Mouse (Mus musculus) CH12.LX (cell line): Measurements from ENCODE around the gene Tbc1d22a. TPM values are rescaled to one million over a fixed set of nuclear protein-coding genes. Genes with fewer than 3 reads are reported as not detected.

Source experiments
- DNase-seq: peaks from one replicate; pipeline ENCODE4 v3.0.0-alpha.2; 2013; ENCODE audit errors: extremely low read depth
- H3K27ac ChIP-seq: 2 replicates; pipeline ENCODE4 v1.5.1; 2012; ENCODE audit warnings: low read depth, mild to moderate bottlenecking, control low read depth, moderate library complexity; ENCODE audit not compliant: insufficient read depth
- H3K27me3 ChIP-seq: replicated peaks from 2 replicates; pipeline ENCODE3; 2012; ENCODE audit warnings: inconsistent platforms
- H3K36me3 ChIP-seq, 2 experiments: replicated peaks in 1 of 2; 2 replicates each; pipeline versions ENCODE3 to v1.6.1; 2012; ENCODE audit warnings: inconsistent platforms in 1 of 2, low read length in 1 of 2, mild to moderate bottlenecking in 1 of 2, mixed read lengths in 1 of 2, moderate library complexity in 1 of 2; ENCODE audit not compliant: control insufficient read depth in 1 of 2, insufficient read depth in 1 of 2
- H3K4me1 ChIP-seq, 2 experiments: 2 replicates each; pipeline ENCODE4 v1.6.1; 2012; ENCODE audit warnings: inconsistent platforms in 1 of 2, moderate library complexity in 1 of 2; ENCODE audit not compliant: insufficient read depth in 2 of 2, control insufficient read depth in 1 of 2
- H3K4me2 ChIP-seq: 2 replicates; pipeline ENCODE4 v1.6.1; 2012; ENCODE audit warnings: low read depth, mild to moderate bottlenecking, control low read depth; ENCODE audit not compliant: poor library complexity, insufficient read depth, severe bottlenecking
- H3K4me3 ChIP-seq, 3 experiments: fragments of 150-350 bp in 1 of 3; sonication (generic) in 1 of 3; replicated peaks in 1 of 3; 2 replicates each; pipeline versions ENCODE3 to v1.5.1; 2011 to 2012; ENCODE audit warnings: low read depth in 2 of 3, low read length in 2 of 3, mild to moderate bottlenecking in 2 of 3, moderate library complexity in 2 of 3, control low read depth in 1 of 3, improper control_type of control experiment in 1 of 3, inconsistent platforms in 1 of 3, mixed read lengths in 1 of 3; ENCODE audit not compliant: poor library complexity in 1 of 3
- H3K79me2 ChIP-seq: replicated peaks from 2 replicates; pipeline ENCODE4 v1.6.1; 2012; ENCODE audit warnings: mild to moderate bottlenecking, moderate library complexity; ENCODE audit not compliant: control insufficient read depth, poor library complexity, insufficient read depth, severe bottlenecking; ENCODE audit errors: extremely low read depth
- H3K9ac ChIP-seq: 2 replicates; pipeline ENCODE4 v1.6.1; 2012; ENCODE audit warnings: low read depth, mild to moderate bottlenecking, control low read depth, moderate library complexity; ENCODE audit not compliant: insufficient read depth
- H3K9me3 ChIP-seq: replicated peaks from 2 replicates; pipeline ENCODE3; 2012; ENCODE audit warnings: low read length, inconsistent platforms, mixed read lengths
- CHD2 ChIP-seq: IDR thresholded peaks from 2 replicates; pipeline ENCODE4 v1.6.1; 2011; ENCODE audit warnings: low read length, improper control_type of control experiment
- CTCF ChIP-seq, 2 experiments: IDR thresholded peaks in 1 of 2; conservative IDR thresholded peaks in 1 of 2; 2 replicates each; pipeline ENCODE4 v1.5.1; 2011 to 2012; ENCODE audit warnings: low read depth in 2 of 2, low read length in 2 of 2, improper control_type of control experiment in 1 of 2, inconsistent platforms in 1 of 2, mild to moderate bottlenecking in 1 of 2, moderate library complexity in 1 of 2
- E2F4 ChIP-seq: IDR thresholded peaks from 2 replicates; pipeline ENCODE4 v1.6.1; 2011; ENCODE audit warnings: low read depth, low read length, improper control_type of control experiment; ENCODE audit not compliant: insufficient replicate concordance
- ELF1 ChIP-seq: IDR thresholded peaks from 2 replicates; pipeline ENCODE4 v1.6.1; 2014; ENCODE audit warnings: low read depth, mild to moderate bottlenecking, inconsistent platforms, low read length, improper control_type of control experiment
- EP300 ChIP-seq: IDR thresholded peaks from 2 replicates; pipeline ENCODE4 v1.6.1; 2011; ENCODE audit warnings: low read length, improper control_type of control experiment
- ETS1 ChIP-seq: conservative IDR thresholded peaks from 2 replicates; pipeline ENCODE4 v1.6.1; 2012; ENCODE audit warnings: low read depth, mild to moderate bottlenecking, inconsistent platforms, low read length, improper control_type of control experiment, moderate library complexity
- GABPA ChIP-seq: IDR thresholded peaks from 2 replicates; pipeline ENCODE4 v1.6.1; 2012; ENCODE audit warnings: low read depth, low read length, improper control_type of control experiment, inconsistent platforms; ENCODE audit not compliant: insufficient replicate concordance
- JUND ChIP-seq: conservative IDR thresholded peaks from 2 replicates; pipeline ENCODE4 v1.6.1; 2011; ENCODE audit warnings: low read depth, low read length, improper control_type of control experiment
- KAT2A ChIP-seq: IDR thresholded peaks from 2 replicates; pipeline ENCODE4 v1.6.1; 2012; ENCODE audit warnings: low read length, improper control_type of control experiment, inconsistent platforms; ENCODE audit not compliant: insufficient replicate concordance
- MAFK ChIP-seq: IDR thresholded peaks from 2 replicates; pipeline ENCODE4 v1.6.1; 2011; ENCODE audit warnings: low read length, improper control_type of control experiment; ENCODE audit not compliant: insufficient replicate concordance
- MAX ChIP-seq: IDR thresholded peaks from 2 replicates; pipeline ENCODE4 v1.6.1; 2011; ENCODE audit warnings: low read length, improper control_type of control experiment
- MAZ ChIP-seq: IDR thresholded peaks from 2 replicates; pipeline ENCODE4 v1.6.1; 2012; ENCODE audit warnings: low read depth, mild to moderate bottlenecking, inconsistent platforms, low read length, improper control_type of control experiment, moderate library complexity
- MEF2A ChIP-seq: IDR thresholded peaks from 2 replicates; pipeline ENCODE4 v1.6.1; 2014; ENCODE audit warnings: low read depth, mild to moderate bottlenecking, inconsistent platforms, low read length, improper control_type of control experiment, borderline replicate concordance
- MYC ChIP-seq: IDR thresholded peaks from 2 replicates; pipeline ENCODE4 v1.6.1; 2011; ENCODE audit warnings: low read depth, mild to moderate bottlenecking, improper control_type of control experiment, low read length
- NRF1 ChIP-seq: IDR thresholded peaks from 2 replicates; pipeline ENCODE4 v1.6.1; 2014; ENCODE audit warnings: low read depth, mild to moderate bottlenecking, inconsistent platforms, low read length, improper control_type of control experiment, moderate library complexity
- RCOR1 ChIP-seq: conservative IDR thresholded peaks from 2 replicates; pipeline ENCODE4 v1.6.1; 2012; ENCODE audit warnings: low read depth, mild to moderate bottlenecking, inconsistent platforms, low read length, improper control_type of control experiment
- TBP ChIP-seq: conservative IDR thresholded peaks from 2 replicates; pipeline ENCODE4 v1.6.1; 2011; ENCODE audit warnings: low read depth, low read length, improper control_type of control experiment
- TCF12 ChIP-seq: IDR thresholded peaks from 2 replicates; pipeline ENCODE4 v1.6.1; 2014; ENCODE audit warnings: low read depth, mild to moderate bottlenecking, inconsistent platforms, low read length, improper control_type of control experiment
- USF1 ChIP-seq: IDR thresholded peaks from 2 replicates; pipeline ENCODE4 v1.6.1; 2014; ENCODE audit warnings: low read depth, mild to moderate bottlenecking, inconsistent platforms, low read length, improper control_type of control experiment
- ZC3H11A ChIP-seq: IDR thresholded peaks from 2 replicates; pipeline ENCODE4 v1.6.1; 2012; ENCODE audit warnings: low read depth, mild to moderate bottlenecking, inconsistent platforms, low read length, improper control_type of control experiment
- ZMIZ1 ChIP-seq: IDR thresholded peaks from 2 replicates; pipeline ENCODE4 v1.6.1; 2012; ENCODE audit warnings: low read depth, mild to moderate bottlenecking, inconsistent platforms, low read length, improper control_type of control experiment
- ZNF384 ChIP-seq: IDR thresholded peaks from 2 replicates; pipeline ENCODE4 v1.6.1; 2012; ENCODE audit warnings: low read depth, low read length, improper control_type of control experiment, inconsistent platforms
- dilution Hi-C: fragments of 300-500 bp; cut with MboI; formaldehyde crosslinking; loops from 2 replicates; pipeline ENCODE4 v1.14.3; 2020; ENCODE audit warnings: low sequenced_read_pairs; ENCODE audit not compliant: extremely low pct_unique_long_range_greater_than_20kb, extremely low pct_ligation_motif_present
- in situ Hi-C: fragments of 300-500 bp; cut with MboI; formaldehyde crosslinking; loops from 3 replicates; pipeline ENCODE4 v1.14.3; 2019; ENCODE audit warnings: low sequenced_read_pairs, low pct_ligation_motif_present, low pct_unique_long_range_greater_than_20kb, mixed read lengths
- polyA plus RNA-seq: library from polyadenylated mRNA; unstranded; fragments of >175 nt; gene quantifications from 2 replicates; pipeline ENCODE4 v1.2.1, GENCODE M21; 2012; ENCODE audit warnings: low read depth; ENCODE audit not compliant: insufficient read length
- total RNA-seq, 2 experiments: library from RNA; depleted of rRNA; stranded (reverse); fragments of 300-350 nt in 1 of 2; fragments of >200 nt in 1 of 2; gene quantifications; 2 replicates each; pipeline ENCODE4 v1.2.3; 2012 to 2014

Gene Tbc1d22a
- total and polyA plus RNA-seq, 3 experiments: 17.6 to 20.2 (median 19.4) TPM

DNA sequence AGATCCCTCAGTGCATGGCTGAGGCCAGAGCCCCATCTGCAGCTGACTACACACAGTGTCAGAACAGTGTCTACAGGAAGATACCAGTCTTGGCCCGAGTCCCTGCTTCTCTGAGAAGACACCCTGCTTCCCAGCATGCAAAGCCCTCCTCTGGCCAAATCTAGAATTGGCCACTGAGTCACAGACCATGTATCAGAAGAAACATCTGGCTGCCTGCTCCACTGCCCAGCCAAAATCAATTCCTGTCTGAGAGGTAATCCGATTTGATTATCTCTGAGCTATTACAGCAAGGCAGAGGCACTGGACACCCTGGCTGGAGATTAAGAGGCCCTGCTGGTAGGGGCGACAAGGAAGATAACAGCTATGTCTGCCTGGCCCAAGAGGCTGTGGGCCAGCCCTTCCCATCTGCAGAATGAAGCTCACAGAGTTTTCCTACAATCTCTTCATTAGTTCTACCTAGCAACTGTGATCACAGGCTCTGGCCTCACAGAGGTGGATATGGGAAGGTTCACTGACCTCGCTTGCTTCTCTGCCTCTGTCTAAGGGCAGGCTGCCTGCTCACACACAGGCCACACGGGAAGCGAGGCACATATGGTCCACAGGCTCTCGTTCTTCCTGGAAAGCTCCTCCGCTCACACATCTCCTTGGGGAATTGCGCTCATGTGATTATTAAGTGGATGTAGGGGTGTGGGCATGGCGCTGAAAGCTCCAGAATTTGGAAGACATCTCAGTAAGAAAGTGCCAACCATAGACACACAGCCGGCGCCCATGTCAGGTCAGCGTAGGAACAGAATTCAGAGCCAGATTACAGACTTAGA is 264.6 kb downstream of the Tbc1d22a start:
- H3K4me1 ChIP-seq: no peaks in the 10 kb centered on the region

DNA sequence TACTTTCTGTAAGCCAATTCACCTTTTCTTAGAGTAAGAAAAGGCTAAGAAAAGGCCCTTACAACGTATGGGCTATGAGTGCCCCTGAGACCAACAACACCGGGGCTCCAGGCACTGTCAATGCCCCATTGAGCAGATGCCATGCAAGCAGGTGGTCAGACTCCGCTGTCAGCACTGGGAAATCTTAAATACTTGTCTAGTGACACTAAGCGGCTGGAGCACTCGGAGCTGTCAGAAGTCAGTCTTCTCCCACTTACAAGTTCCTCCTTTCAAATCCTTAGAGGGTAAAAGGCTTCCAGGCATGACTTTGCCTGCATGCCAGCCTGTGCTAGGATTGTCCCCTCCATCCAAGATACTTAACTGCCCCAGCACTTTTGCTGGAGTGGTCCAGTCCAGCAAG is 268.1 kb downstream of the Tbc1d22a start:
- peaks cover 0 to 8% of the 10 kb centered on the region in 2 experiments; a peak in 2 of 4 replicates for H3K4me1 ChIP-seq
- in situ Hi-C loops (no loop called here), dilution Hi-C loops (no loop called here)
- DNase-seq: no peak
- H3K9me3 ChIP-seq: no peaks in the 10 kb centered on the region
- TF ChIP-seq RCOR1 (no peak), USF1 (no peak), E2F4 (no peak), ZNF384 (no peak), GABPA (no peak), CHD2 (no peak), MAZ (no peak), MYC (no peak), ETS1 (no peak), TBP (no peak), MAFK (no peak), MEF2A (no peak)
- no peak overlapping the region for H3K9ac ChIP-seq
- peaks cover 0 to 24% of the 10 kb centered on the region in 2 experiments for H3K36me3 ChIP-seq
- H3K4me2 ChIP-seq: no peak overlapping the region
- no peak overlapping the region for H3K27ac ChIP-seq
- H3K4me3 ChIP-seq: no peak overlapping the region
- no peaks in the 10 kb centered on the region for H3K79me2 ChIP-seq
- H3K27me3 ChIP-seq: no peaks in the 10 kb centered on the region

More for the DNA sequence above, 264.6 kb downstream of the Tbc1d22a start:
- H3K4me2 ChIP-seq: no peak overlapping the region
- H3K9ac ChIP-seq: no peak overlapping the region
- in situ Hi-C loops (no loop called here), dilution Hi-C loops (no loop called here)
- DNase-seq: no peak
- no peak overlapping the region for H3K27ac ChIP-seq
- no peak for TF ChIP-seq EP300
- TF ChIP-seq ELF1: no peak
- no peak for TF ChIP-seq KAT2A
- TF ChIP-seq NRF1: no peak
- no peak for TF ChIP-seq MAZ
- TF ChIP-seq TCF12: no peak
- no peak for TF ChIP-seq TBP
- TF ChIP-seq ZMIZ1: no peak
- TF ChIP-seq CTCF (conservative IDR thresholded peaks at IDR 0.05 in 1 of 2, IDR thresholded peaks at IDR 0.05 in 1 of 2; ENCODE audit: low read depth in 2 of 2, low read length in 2 of 2): no peak
- TF ChIP-seq USF1: no peak
- TF ChIP-seq MAX: no peak
- no peak for TF ChIP-seq MAFK
- no peak for TF ChIP-seq JUND
- TF ChIP-seq ZC3H11A: no peak
- TF ChIP-seq CHD2: no peak
- H3K9me3 ChIP-seq: no peaks in the 10 kb centered on the region
- H3K27me3 ChIP-seq: no peaks in the 10 kb centered on the region
- no peaks in the 10 kb centered on the region for H3K79me2 ChIP-seq
- no peak overlapping the region for H3K4me3 ChIP-seq
- peaks cover 0 to 24% of the 10 kb centered on the region in 2 experiments for H3K36me3 ChIP-seq
